9 mouse cellular contexts compared by ENCODE assay signal in the genomic region with DNA sequence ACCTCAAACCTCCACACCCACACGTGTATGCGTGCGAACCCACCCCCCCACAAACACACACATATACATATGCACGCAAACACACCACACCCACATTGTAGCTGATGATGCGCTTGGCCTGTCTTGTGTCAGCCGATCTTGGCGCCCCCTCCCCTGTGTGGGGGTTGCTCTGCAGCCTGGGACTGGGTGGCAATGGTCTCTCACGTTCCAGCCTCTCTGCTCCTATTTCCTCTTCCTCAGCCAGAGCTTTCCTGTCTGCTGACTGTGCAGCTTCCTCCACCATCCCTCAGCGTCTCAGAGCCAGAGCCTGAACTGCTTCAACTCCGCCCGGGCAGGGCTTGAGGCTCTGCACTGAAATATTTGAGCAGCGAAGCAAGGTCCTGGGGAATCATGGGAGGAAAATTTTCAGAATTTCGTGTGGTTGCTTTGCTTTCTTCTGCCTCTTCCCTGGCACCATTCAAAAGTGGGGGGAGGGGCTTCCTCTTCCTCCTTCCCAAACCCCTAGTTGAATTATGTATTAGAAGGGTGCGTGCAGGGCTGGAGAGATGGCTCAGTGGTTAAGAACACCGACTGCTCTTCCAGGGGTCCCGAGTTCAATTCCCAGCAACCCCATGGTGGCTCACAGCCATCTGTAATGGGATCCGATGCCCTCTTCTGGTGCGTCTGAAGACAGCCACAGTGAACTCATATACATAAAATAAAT. TPM values are rescaled to one million over a fixed set of nuclear protein-coding genes. Genes with fewer than 3 reads are reported as not detected.
DNase-seq lines count a peak whose midpoint lies in the region; ATAC-seq and TF ChIP-seq lines count a peak whose summit lies in the region.
"Had no signal": no experiment of that assay in that cellular context is flagged by ENCODE, and none has a peak within 500 bp of the region (broad histone marks: within the 10 kb centered on the region; RNA-seq: fewer than 3 reads in every experiment).

No protein-coding gene starts in this region.

- no peaks in the 10 kb centered on the region for H3K9me3 ChIP-seq in hindbrain, embryonic 11.5 days (ENCODE audit: control insufficient read depth, low read length)
- H3K9me3 ChIP-seq: neural tube, embryonic 13.5 days had no signal

- no peak for ATAC-seq in monocyte, adult 5-6 weeks (replicated peaks; ENCODE audit: insufficient number of reproducible peaks, low FRiP score, low TSS enrichment, poor library complexity, severe bottlenecking)
- ATAC-seq in hindbrain, embryonic 11.5 days (ENCODE audit: low FRiP score): no peak

- TF ChIP-seq POLR2A in testis, adult 2 months (IDR thresholded peaks at IDR 0.05; ENCODE audit: control insufficient read depth, low read depth, low read length): no peak

- no peaks in the 10 kb centered on the region for H3K27me3 ChIP-seq in testis, adult 2 months (ENCODE audit: control insufficient read depth, insufficient read depth, low read length)
- no peaks in the 10 kb centered on the region for H3K27me3 ChIP-seq in hindbrain, embryonic 11.5 days (ENCODE audit: control insufficient read depth, insufficient read depth, low read length)
- H3K27me3 ChIP-seq: neural tube, embryonic 13.5 days had no signal

- H3K4me2 ChIP-seq in hindbrain, embryonic 11.5 days (replicated peaks; ENCODE audit: low read depth, low read length): no peak overlapping the region
- H3K4me2 ChIP-seq: neural tube, embryonic 13.5 days had no signal

- H3K4me3 ChIP-seq in testis, adult 2 months (ENCODE audit: control insufficient read depth, low read depth, low read length): peak overlapping the region; percentile 3
- no peak overlapping the region for H3K4me3 ChIP-seq in hindbrain, embryonic 11.5 days (ENCODE audit: low read depth, low read length)
- H3K4me3 ChIP-seq: neural tube, embryonic 13.5 days had no signal

- no peak overlapping the region for H3K27ac ChIP-seq in testis, adult 2 months (ENCODE audit: control insufficient read depth, insufficient read depth, low read depth, low read length)
- no peak overlapping the region; the same call in 1 of the 2 replicates for H3K27ac ChIP-seq in hindbrain, embryonic 11.5 days (ENCODE audit: low read depth, low read length)
- H3K27ac ChIP-seq: neural tube, embryonic 13.5 days had no signal

- no peak for TF ChIP-seq CTCF in testis, adult 2 months (IDR thresholded peaks at IDR 0.05; ENCODE audit: control insufficient read depth, insufficient read depth, insufficient replicate concordance, low read depth, low read length)

- H3K9ac ChIP-seq in hindbrain, embryonic 11.5 days (ENCODE audit: low read depth, low read length): no peak overlapping the region
- H3K9ac ChIP-seq: neural tube, embryonic 13.5 days had no signal

- H3K36me3 ChIP-seq in testis, adult 2 months (ENCODE audit: control insufficient read depth, insufficient read depth, low read length): no peaks in the 10 kb centered on the region
- H3K36me3 ChIP-seq in hindbrain, embryonic 11.5 days (ENCODE audit: control insufficient read depth, insufficient read depth, low read length): no peaks in the 10 kb centered on the region
- H3K36me3 ChIP-seq: neural tube, embryonic 13.5 days had no signal

- no peak for DNase-seq in testis, postnatal 10 days (ENCODE audit: low spot score)
- DNase-seq in heart, adult 9 months (ENCODE audit: low spot score in 2 of 2): peak; percentile 18 to 36
- DNase-seq in liver: peak; percentile 12
- DNase-seq in thymus, postnatal 4 days: peak; percentile 36
- DNase-seq in hindbrain, embryonic 11.5 days (ENCODE audit: low spot score): no peak
- DNase-seq: layer of hippocampus, adult 9-11 months had no signal

- 85% methylated on average over 18 of the region's 18 CpGs for WGBS in hindbrain, embryonic 11.5 days

- peaks cover 2% of the 10 kb centered on the region; the same call in 1 of the 2 replicates for H3K4me1 ChIP-seq in testis, adult 2 months (ENCODE audit: control insufficient read depth, insufficient read depth, low read length)
- no peaks in the 10 kb centered on the region for H3K4me1 ChIP-seq in hindbrain, embryonic 11.5 days (replicated peaks; ENCODE audit: control insufficient read depth, insufficient read depth, low read length)
- H3K4me1 ChIP-seq: neural tube, embryonic 13.5 days had no signal

RNA-seq across cellular contexts. Expression of gene Gtf2i, which starts 28.1 kb away (rescaled TPM):
- 79.9 and 84.4 TPM in 2 replicates for polyA plus RNA-seq in testis, adult 2 months (2012; rRNA removed)
- 22.4 to 40.1 TPM (median 30.9 TPM) in 3 replicates for total RNA-seq in monocyte, adult 5-6 weeks (2017)
- 178 and 181 TPM in 2 replicates for polyA plus RNA-seq in hindbrain, embryonic 11.5 days (2014; fragmentation: Nextera tagmentation; extraction: Ambion mirVana)

Comparison
In these comparisons a context has a peak if more than half of its experiments do, and no peak if none do; other contexts are left out.
1. DNase-seq: peak in heart, adult 9 months (2 of 2), liver (single experiment) and thymus, postnatal 4 days (single experiment); none in testis, postnatal 10 days (single experiment) and hindbrain, embryonic 11.5 days (single experiment).